Mouse (Mus musculus): Measurements from ENCODE around the gene Dcun1d1. TPM values are rescaled to one million over a fixed set of nuclear protein-coding genes. Genes with fewer than 3 reads are reported as not detected.

Gene Dcun1d1
- polyA plus RNA-seq (2012; rRNA removed): 39.4 and 40.0 TPM in 2 replicates

DNA sequence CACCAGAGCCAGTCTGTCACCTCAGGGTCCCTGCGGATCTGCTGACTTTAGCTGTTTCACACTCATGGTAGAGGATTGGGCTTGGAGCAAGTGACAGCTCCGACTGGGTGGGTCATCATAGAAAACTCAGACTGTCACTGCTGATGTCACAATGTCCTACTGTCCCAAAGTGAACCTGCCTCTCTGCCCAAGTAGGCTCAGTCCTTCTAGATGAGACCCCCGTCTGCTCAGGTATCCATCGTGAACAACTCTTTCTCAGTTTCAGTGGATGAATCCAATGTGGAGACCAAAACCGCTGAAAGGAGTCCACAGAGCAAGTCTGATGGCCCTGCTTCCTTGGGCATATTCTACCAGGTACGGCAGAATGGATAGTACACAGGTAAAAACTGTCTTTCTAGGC lies at the start of gene Dcun1d1:
Dcun1d1 (minus strand) TSS at position 101 of the 400 bp plus-strand sequence.
- TF ChIP-seq CTCF (IDR thresholded peaks at IDR 0.05; ENCODE audit: borderline replicate concordance, insufficient read depth, low read depth, low read length) (no peak), POLR2A (IDR thresholded peaks at IDR 0.05; ENCODE audit: borderline replicate concordance, insufficient read depth, low read length) (no peak)
- H3K4me3 ChIP-seq (replicated peaks; ENCODE audit: insufficient read depth, low read depth, low read length): no peak within 1 kb of the TSS
- H3K27ac ChIP-seq (ENCODE audit: insufficient read depth, low read length): no peak within 1 kb of the TSS
- no peaks in the 10 kb centered on the region; the same call in 1 of the 2 replicates for H3K27me3 ChIP-seq (ENCODE audit: control insufficient read depth, insufficient read depth, low read length)
- DNase-seq: no peak
- no peaks in the 10 kb centered on the region; the same call in 1 of the 2 replicates for H3K4me1 ChIP-seq (ENCODE audit: control insufficient read depth, insufficient read depth, low read length)
- 93% methylated on average over 6 of the region's 6 CpGs for WGBS

DNA sequence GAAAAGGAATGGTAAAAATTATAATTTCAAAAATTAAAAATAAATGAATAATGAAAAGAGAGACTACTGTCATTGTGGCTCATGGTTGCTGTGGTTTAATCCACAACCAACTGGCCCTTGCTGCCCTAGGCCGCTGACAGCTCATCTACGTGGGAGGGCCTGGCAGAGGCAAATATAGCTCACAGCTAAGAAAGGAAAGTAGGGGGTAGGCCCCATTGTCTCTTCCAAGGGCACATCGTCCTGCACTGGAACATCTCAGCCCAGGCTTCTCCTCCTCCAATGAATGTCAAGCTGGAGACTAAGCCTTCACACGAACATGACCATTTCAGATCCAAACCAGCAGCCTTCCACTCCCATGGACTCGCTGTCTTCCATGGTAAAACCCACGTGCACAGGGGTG lies 49.0 kb upstream of the Dcun1d1 start:
- TF ChIP-seq POLR2A (IDR thresholded peaks at IDR 0.05; ENCODE audit: borderline replicate concordance, insufficient read depth, low read length) (no peak), CTCF (IDR thresholded peaks at IDR 0.05; ENCODE audit: borderline replicate concordance, insufficient read depth, low read depth, low read length) (no peak)
- no peak for DNase-seq
- Histone ChIP-seq H3K27me3 (ENCODE audit: control insufficient read depth, insufficient read depth, low read length) (no peaks in the 10 kb centered on the region), H3K4me1 (ENCODE audit: control insufficient read depth, insufficient read depth, low read length) (no peaks in the 10 kb centered on the region), H3K27ac (ENCODE audit: insufficient read depth, low read length) (no peak overlapping the region), H3K4me3 (replicated peaks; ENCODE audit: insufficient read depth, low read depth, low read length) (no peak overlapping the region)
- 85% methylated on average over 6 of the region's 6 CpGs for WGBS

DNA sequence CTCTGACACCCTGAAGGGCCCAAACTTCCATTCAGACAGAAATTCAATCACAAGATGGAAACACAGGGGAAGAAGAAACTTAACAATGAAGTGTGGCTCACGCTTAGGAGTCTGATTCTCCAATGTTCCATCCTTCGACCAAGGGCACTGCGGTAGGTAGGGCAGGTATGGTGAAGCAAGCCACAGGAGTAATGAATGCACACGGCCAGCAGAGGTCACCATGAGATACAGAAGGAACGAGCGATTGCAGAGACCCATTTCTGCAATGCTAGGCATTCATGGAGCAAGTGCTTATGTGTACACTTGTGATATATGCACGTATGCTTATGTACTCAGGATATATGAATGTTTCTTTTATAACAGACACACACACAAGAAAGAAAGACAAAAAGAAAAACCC lies 36.3 kb upstream of the Dcun1d1 start:
- Histone ChIP-seq H3K4me3 (replicated peaks; ENCODE audit: insufficient read depth, low read depth, low read length) (no peak overlapping the region), H3K27me3 (ENCODE audit: control insufficient read depth, insufficient read depth, low read length) (no peaks in the 10 kb centered on the region), H3K4me1 (ENCODE audit: control insufficient read depth, insufficient read depth, low read length) (no peaks in the 10 kb centered on the region), H3K27ac (ENCODE audit: insufficient read depth, low read length) (no peak overlapping the region)
- peak in 1 of 2 experiments; percentile 28 for DNase-seq
- 66% methylated on average over 7 of the region's 7 CpGs for WGBS
- TF ChIP-seq POLR2A (IDR thresholded peaks at IDR 0.05; ENCODE audit: borderline replicate concordance, insufficient read depth, low read length): no peak
- TF ChIP-seq CTCF (IDR thresholded peaks at IDR 0.05; ENCODE audit: borderline replicate concordance, insufficient read depth, low read depth, low read length): peak; percentile 57; the same call in 1 of the 2 replicates

DNA sequence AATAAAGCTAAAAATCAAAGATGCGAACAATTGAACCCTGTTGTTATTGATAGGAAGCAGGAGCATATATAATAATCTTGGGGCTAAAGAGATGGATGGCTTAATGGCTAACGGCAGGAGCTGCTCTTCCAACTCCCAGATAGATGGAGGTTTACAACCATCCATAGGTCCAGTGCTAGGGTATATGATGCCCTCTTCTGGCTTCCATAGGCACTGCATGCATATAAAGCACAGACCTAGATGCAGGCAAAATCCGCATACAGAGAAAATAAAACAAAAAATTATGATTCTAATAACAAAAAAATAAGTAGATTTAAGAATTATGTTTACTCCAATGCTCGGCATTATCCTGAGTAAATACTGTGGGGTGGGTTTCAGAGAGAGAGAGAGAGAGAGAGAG lies 35.7 kb upstream of the Dcun1d1 start:
- TF ChIP-seq CTCF (IDR thresholded peaks at IDR 0.05; ENCODE audit: borderline replicate concordance, insufficient read depth, low read depth, low read length): peak; percentile 40; the same call in 1 of the 2 replicates
- no peak for TF ChIP-seq POLR2A (IDR thresholded peaks at IDR 0.05; ENCODE audit: borderline replicate concordance, insufficient read depth, low read length)
- no peak overlapping the region for H3K4me3 ChIP-seq (replicated peaks; ENCODE audit: insufficient read depth, low read depth, low read length)
- 83% methylated on average over 4 of the region's 4 CpGs for WGBS
- no peaks in the 10 kb centered on the region for H3K27me3 ChIP-seq (ENCODE audit: control insufficient read depth, insufficient read depth, low read length)
- H3K4me1 ChIP-seq (ENCODE audit: control insufficient read depth, insufficient read depth, low read length): no peaks in the 10 kb centered on the region
- H3K27ac ChIP-seq (ENCODE audit: insufficient read depth, low read length): no peak overlapping the region
- DNase-seq: peak in 1 of 2 experiments; percentile 15

DNA sequence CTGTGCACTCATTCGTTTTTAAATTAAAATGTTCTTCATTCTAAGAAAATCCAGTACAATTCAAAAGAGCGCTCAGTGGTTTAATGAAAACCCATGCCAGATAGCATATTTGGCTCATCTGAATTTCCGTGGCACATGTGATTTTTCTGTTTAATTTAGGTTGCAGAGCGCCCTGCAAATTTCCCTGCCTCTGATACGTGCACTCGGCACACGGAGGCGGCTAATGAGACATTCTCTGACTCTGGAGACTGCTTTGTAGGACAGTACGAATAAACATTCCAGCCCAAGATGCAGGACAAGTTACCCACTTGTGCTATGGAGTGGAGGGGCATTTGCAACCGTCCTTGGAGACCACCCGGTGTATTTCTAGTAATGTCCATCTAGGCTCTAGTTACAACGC lies 33.9 kb upstream of the Dcun1d1 start:
- Histone ChIP-seq H3K27ac (ENCODE audit: insufficient read depth, low read length) (no peak overlapping the region), H3K27me3 (ENCODE audit: control insufficient read depth, insufficient read depth, low read length) (no peaks in the 10 kb centered on the region), H3K4me1 (ENCODE audit: control insufficient read depth, insufficient read depth, low read length) (no peaks in the 10 kb centered on the region), H3K4me3 (replicated peaks; ENCODE audit: insufficient read depth, low read depth, low read length) (no peak overlapping the region)
- WGBS: 94% methylated on average over 12 of the region's 12 CpGs
- TF ChIP-seq CTCF (IDR thresholded peaks at IDR 0.05; ENCODE audit: borderline replicate concordance, insufficient read depth, low read depth, low read length) (no peak), POLR2A (IDR thresholded peaks at IDR 0.05; ENCODE audit: borderline replicate concordance, insufficient read depth, low read length) (no peak)
- no peak for DNase-seq

DNA sequence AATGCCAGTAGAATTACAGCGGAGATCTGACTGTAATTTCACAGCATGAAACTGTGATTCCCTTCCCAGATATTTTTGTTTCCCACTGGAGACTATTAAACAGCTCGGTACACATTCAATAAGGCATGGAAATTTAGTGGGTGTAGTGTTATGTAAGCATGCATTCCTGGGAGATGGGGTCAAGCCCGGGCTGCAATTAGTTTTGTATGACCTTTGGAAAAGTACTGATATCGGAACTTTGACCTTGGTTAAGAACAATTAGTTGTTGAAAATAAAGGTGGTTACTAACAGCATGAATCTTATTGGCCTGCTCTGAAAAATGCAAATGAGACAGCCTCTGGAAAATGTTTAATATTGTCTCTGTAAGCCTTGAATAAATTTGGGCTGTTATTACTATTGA lies 33.2 kb upstream of the Dcun1d1 start:
- H3K4me1 ChIP-seq (ENCODE audit: control insufficient read depth, insufficient read depth, low read length): no peaks in the 10 kb centered on the region
- no peak overlapping the region for H3K4me3 ChIP-seq (replicated peaks; ENCODE audit: insufficient read depth, low read depth, low read length)
- no peak overlapping the region for H3K27ac ChIP-seq (ENCODE audit: insufficient read depth, low read length)
- DNase-seq: no peak
- H3K27me3 ChIP-seq (ENCODE audit: control insufficient read depth, insufficient read depth, low read length): no peaks in the 10 kb centered on the region
- WGBS: 83% methylated on average over 4 of the region's 4 CpGs
- TF ChIP-seq CTCF (IDR thresholded peaks at IDR 0.05; ENCODE audit: borderline replicate concordance, insufficient read depth, low read depth, low read length): no peak
- no peak for TF ChIP-seq POLR2A (IDR thresholded peaks at IDR 0.05; ENCODE audit: borderline replicate concordance, insufficient read depth, low read length)

DNA sequence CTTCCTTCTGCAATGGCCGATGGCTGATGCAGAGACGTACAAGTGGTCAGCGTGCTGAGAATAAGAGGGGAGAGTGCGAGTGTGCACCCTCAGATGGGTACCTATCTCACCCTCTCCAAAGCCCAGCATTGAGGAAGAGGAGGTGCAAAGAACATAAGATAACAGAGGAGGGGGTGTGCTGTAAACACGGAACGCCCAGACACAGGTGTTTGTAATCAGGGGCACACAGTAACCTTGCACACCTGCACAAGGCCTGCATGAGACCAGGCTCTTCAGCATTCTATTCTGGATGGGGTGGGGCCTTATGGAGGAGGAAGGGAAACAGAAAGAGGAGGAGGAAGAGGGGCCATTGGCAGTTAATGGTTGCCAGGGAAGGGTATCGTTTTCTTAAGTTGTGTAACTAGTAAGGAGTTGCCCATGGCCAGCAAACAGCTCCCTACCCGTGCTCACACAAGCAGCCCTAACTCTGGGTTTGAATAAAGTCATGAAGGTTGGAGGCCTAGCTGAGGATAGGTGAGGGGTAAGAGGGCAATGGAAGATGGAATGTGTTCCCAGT lies 30.2 kb upstream of the Dcun1d1 start:
- Histone ChIP-seq H3K4me3 (replicated peaks; ENCODE audit: insufficient read depth, low read depth, low read length) (no peak overlapping the region), H3K4me1 (ENCODE audit: control insufficient read depth, insufficient read depth, low read length) (no peaks in the 10 kb centered on the region), H3K27ac (ENCODE audit: insufficient read depth, low read length) (no peak overlapping the region), H3K27me3 (ENCODE audit: control insufficient read depth, insufficient read depth, low read length) (no peaks in the 10 kb centered on the region)
- no peak for DNase-seq
- 97% methylated on average over 8 of the region's 8 CpGs for WGBS
- TF ChIP-seq POLR2A (IDR thresholded peaks at IDR 0.05; ENCODE audit: borderline replicate concordance, insufficient read depth, low read length): no peak
- no peak for TF ChIP-seq CTCF (IDR thresholded peaks at IDR 0.05; ENCODE audit: borderline replicate concordance, insufficient read depth, low read depth, low read length)

DNA sequence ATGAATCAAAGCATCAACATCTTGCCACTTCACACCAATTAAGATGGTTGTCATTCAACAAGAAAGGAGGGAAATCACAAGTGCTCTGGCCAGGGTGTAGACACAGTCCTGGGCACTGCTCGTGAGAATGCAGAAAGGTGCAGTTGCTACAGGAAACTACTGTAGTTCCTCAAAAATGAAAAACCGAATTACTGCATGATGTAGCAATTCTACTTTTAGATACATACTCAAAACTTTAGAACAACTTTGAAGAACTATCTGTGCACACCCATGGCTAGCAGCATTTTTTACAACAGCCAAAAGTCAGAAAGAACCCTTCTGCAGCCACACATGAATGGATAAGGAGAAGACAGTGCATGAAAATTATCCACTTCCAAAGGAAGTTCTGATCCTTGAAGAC lies 29.2 kb upstream of the Dcun1d1 start:
- TF ChIP-seq CTCF (IDR thresholded peaks at IDR 0.05; ENCODE audit: borderline replicate concordance, insufficient read depth, low read depth, low read length) (no peak), POLR2A (IDR thresholded peaks at IDR 0.05; ENCODE audit: borderline replicate concordance, insufficient read depth, low read length) (no peak)
- H3K4me3 ChIP-seq (replicated peaks; ENCODE audit: insufficient read depth, low read depth, low read length): no peak overlapping the region
- no peak overlapping the region for H3K27ac ChIP-seq (ENCODE audit: insufficient read depth, low read length)
- 88% methylated on average over 2 of the region's 2 CpGs for WGBS
- no peaks in the 10 kb centered on the region for H3K4me1 ChIP-seq (ENCODE audit: control insufficient read depth, insufficient read depth, low read length)
- no peaks in the 10 kb centered on the region for H3K27me3 ChIP-seq (ENCODE audit: control insufficient read depth, insufficient read depth, low read length)
- DNase-seq: no peak
